Mouse (Mus musculus) small intestine, adult 2 months (tissue): ENCODE measurements around the gene Spats2l. TPM values are rescaled to one million over a fixed set of nuclear protein-coding genes. Genes with fewer than 3 reads are reported as not detected.

Experiments used
- H3K27ac ChIP-seq: fragments of 200-500 bp; 2 replicates; pipeline ENCODE4 v1.5.1; 2012; ENCODE audit warnings: low read depth, low read length, control low read depth, inconsistent platforms; ENCODE audit not compliant: insufficient read depth
- H3K27me3 ChIP-seq: fragments of 200-500 bp; 2 replicates; pipeline ENCODE4 v1.6.1; 2012; ENCODE audit warnings: mild to moderate bottlenecking, moderate library complexity, low read length, inconsistent platforms; ENCODE audit not compliant: control insufficient read depth, insufficient read depth
- H3K36me3 ChIP-seq: fragments of 200-500 bp; 2 replicates; pipeline ENCODE4 v1.6.1; 2012; ENCODE audit warnings: mild to moderate bottlenecking, low read length, control low read depth, inconsistent platforms; ENCODE audit not compliant: control insufficient read depth, insufficient read depth
- H3K4me1 ChIP-seq: fragments of 200-500 bp; 2 replicates; pipeline ENCODE4 v1.6.1; 2012; ENCODE audit warnings: low read length, inconsistent platforms, mixed read lengths; ENCODE audit not compliant: control insufficient read depth, insufficient read depth, insufficient read length
- H3K4me3 ChIP-seq: fragments of 200-500 bp; 2 replicates; pipeline ENCODE4 v1.5.1; 2012; ENCODE audit warnings: low read depth, mild to moderate bottlenecking, control low read depth, inconsistent platforms, low read length, moderate library complexity
- CTCF ChIP-seq: fragments of 200-500 bp; IDR thresholded peaks from 2 replicates; pipeline ENCODE4 v1.5.1; 2012; ENCODE audit warnings: low read depth, mild to moderate bottlenecking, control low read depth, inconsistent platforms, low read length, moderate library complexity, mixed read lengths; ENCODE audit not compliant: insufficient replicate concordance, insufficient read length; ENCODE audit errors: extremely low read depth
- POLR2A ChIP-seq: fragments of 200-500 bp; IDR thresholded peaks from 2 replicates; pipeline ENCODE4 v1.6.1; 2012; ENCODE audit warnings: low read depth, mild to moderate bottlenecking, control low read depth, inconsistent platforms, low read length, moderate library complexity
- WGBS: fragments of 180-500 bp; shearing (Covaris S2); methylation state at CpG from one replicate; pipeline ENCODE4 v1.1.7; 2018; 5-methylcytosine and 5-hydroxymethylcytosine counted together
- polyA plus RNA-seq: library from polyadenylated mRNA; depleted of rRNA; stranded (reverse); fragments of >200 nt; gene quantifications from 2 replicates; pipeline ENCODE4 v1.2.3, GENCODE M21; 2012

Spats2l gene
- polyA plus RNA-seq, 1 experiment = 4.0 TPM

DNA sequence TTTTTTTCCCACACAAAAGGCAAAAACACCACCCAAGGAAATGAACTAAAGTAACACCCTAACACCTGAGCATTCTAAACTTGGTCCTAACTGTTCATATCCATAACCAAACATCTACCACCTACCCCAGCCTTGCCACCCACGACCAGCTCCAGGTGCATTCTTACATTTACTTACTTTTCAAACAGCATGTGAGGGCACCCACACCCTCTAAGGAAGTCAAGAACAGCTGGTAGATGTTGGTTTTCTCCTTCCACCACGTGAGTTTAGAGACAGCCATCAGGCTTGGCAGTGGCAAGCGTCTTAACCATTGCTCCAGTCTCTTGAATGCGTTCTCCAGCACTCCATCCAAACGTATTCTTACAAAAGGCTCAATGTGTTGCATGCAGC, 180.4 kb downstream of the Spats2l start:
- H3K4me1 ChIP-seq = no peaks in the 10 kb centered on the region
- H3K36me3 ChIP-seq = peaks cover 12% of the 10 kb centered on the region; the same call in 1 of the 2 replicates
- H3K27me3 ChIP-seq = no peaks in the 10 kb centered on the region; the same call in 1 of the 2 replicates
- TF ChIP-seq POLR2A = no peak
- no peak for TF ChIP-seq CTCF
- WGBS = 80% methylated on average over 5 of the region's 5 CpGs
- no peak overlapping the region for H3K4me3 ChIP-seq
- H3K27ac ChIP-seq = no peak overlapping the region

DNA sequence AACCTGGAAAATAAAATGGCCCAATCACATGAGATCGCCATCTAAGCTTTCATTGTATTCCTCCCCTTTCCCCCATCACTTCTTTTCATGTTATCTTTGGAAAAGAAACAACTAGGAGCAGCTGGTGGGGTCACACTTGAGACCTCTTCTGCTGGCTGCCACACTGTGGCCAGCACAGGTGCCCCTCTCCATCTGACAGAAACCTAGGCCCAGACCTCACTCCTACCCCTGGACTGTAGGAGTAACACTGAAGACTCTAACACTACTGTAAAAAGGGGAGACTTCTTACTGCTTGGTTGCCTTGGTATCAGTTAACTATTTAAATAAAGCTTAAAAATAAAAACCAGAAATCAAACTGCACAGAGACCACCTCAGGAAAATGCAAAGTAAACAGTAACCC, 181.8 kb downstream of the Spats2l start:
- Histone ChIP-seq H3K4me1 (no peaks in the 10 kb centered on the region), H3K27me3 (no peaks in the 10 kb centered on the region; the same call in 1 of the 2 replicates), H3K27ac (no peak overlapping the region), H3K4me3 (no peak overlapping the region), H3K36me3 (peaks cover 13% of the 10 kb centered on the region; the same call in 1 of the 2 replicates)
- WGBS = 92% methylated on average over 1 of the region's 1 CpGs
- TF ChIP-seq POLR2A (no peak), CTCF (no peak)

- Histone ChIP-seq H3K4me3 (peak overlapping the region; percentile 84), H3K36me3 (no peaks in the 10 kb centered on the region), H3K27me3 (no peaks in the 10 kb centered on the region; the same call in 1 of the 2 replicates), H3K27ac (no peak overlapping the region), H3K4me1 (no peaks in the 10 kb centered on the region)
- WGBS = 1% methylated on average over 65 of the region's 65 CpGs
- TF ChIP-seq CTCF (peak; percentile 78), POLR2A (peak; percentile 91)
Measured at GRCm38 (mm10) chr1:57969327-57970271, 195.6 kb downstream of the Spats2l start.

GRCm38 (mm10) chr1:57971588-57971987, 197.6 kb downstream of the Spats2l start:
- 43% methylated on average over 2 of the region's 2 CpGs for WGBS
- Histone ChIP-seq H3K4me3 (no peak overlapping the region), H3K36me3 (no peaks in the 10 kb centered on the region), H3K4me1 (no peaks in the 10 kb centered on the region), H3K27me3 (no peaks in the 10 kb centered on the region; the same call in 1 of the 2 replicates), H3K27ac (no peak overlapping the region)
- no peak for TF ChIP-seq CTCF
- TF ChIP-seq POLR2A = no peak

DNA sequence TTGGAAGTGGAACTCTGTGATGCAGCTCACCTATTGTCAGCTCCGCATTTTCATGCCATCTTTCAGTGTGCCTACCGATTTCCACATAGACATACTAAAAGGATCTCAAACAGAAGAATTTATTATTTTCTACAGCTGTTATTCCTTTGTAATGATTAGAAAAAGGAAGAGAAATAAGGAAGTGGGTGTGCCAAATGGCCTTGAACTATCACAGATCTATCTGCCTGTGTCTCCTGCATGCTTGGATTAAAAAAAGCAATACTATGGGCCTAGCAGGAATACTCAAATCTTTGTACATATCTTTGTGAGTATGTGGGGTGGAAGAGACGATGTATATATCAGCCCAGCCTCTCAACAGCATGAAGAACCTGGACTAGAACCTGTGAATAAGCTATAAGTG, 202.9 kb downstream of the Spats2l start:
- Histone ChIP-seq H3K27ac (no peak overlapping the region), H3K27me3 (no peaks in the 10 kb centered on the region), H3K4me3 (no peak overlapping the region), H3K36me3 (no peaks in the 10 kb centered on the region), H3K4me1 (no peaks in the 10 kb centered on the region)
- no peak for TF ChIP-seq POLR2A
- no peak for TF ChIP-seq CTCF
- 83% methylated on average over 3 of the region's 3 CpGs for WGBS

DNA sequence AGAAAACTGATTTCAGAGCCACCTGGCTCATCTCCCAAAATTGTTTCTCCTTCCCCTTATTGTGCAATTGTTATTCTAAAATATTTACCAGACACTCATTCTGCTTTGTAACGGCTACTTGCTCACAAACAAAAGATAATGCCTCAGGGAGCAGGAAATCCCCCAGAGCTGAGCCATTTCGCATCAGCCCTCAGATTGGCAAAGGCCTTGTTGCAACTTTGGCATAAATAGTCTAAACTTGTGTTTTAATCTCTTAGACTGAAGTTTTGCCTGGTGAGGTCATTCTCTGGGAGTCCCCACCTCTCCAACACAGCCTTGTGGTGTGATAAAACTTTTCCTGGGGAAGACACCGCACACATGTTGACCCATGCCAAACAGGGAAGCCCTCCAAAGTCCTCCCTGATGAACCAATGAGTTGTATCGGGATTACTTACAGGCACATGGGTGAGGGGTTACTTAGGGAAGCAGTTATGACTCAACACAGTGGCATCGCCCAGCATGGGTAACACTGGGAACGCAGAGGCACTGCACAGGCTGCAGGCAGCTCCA, 215.2 kb downstream of the Spats2l start:
- no peak overlapping the region for H3K4me3 ChIP-seq
- WGBS = 72% methylated on average over 6 of the region's 6 CpGs
- no peaks in the 10 kb centered on the region for H3K27me3 ChIP-seq
- no peaks in the 10 kb centered on the region for H3K4me1 ChIP-seq
- H3K36me3 ChIP-seq = no peaks in the 10 kb centered on the region
- no peak overlapping the region for H3K27ac ChIP-seq
- TF ChIP-seq POLR2A (no peak), CTCF (no peak)

DNA sequence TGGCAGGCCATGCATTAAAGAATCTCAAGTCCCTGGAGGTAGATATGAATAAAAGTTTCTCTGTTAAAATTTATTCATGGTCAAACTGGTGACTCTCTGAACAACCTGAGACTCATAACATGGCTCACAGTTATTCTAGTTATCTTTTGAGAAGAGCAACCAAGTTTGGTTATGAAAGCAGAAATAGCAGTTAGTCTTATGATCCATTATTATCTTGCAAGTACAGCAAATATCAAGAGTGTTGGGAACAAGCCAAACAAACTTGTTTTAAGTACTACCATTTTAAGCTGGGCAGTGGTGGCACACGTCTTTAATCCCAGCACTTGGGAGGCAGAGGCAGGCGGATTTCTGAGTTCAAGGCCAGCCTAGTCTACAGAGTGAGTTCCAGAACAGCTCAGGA, 217.3 kb downstream of the Spats2l start:
- Histone ChIP-seq H3K27ac (no peak overlapping the region), H3K36me3 (no peaks in the 10 kb centered on the region), H3K4me3 (no peak overlapping the region), H3K4me1 (no peaks in the 10 kb centered on the region), H3K27me3 (no peaks in the 10 kb centered on the region)
- TF ChIP-seq CTCF (no peak), POLR2A (no peak)
- 68% methylated on average over 2 of the region's 2 CpGs for WGBS
